Mouse (Mus musculus) C3H10T1/2 (cell line): ENCODE data around the gene Rpp40. TPM values are rescaled to one million over a fixed set of nuclear protein-coding genes. Genes with fewer than 3 reads are reported as not detected.

Source experiments
- polyA plus RNA-seq, 2 experiments: library from polyadenylated mRNA; unstranded; fragments of >200 nt; fragmentation: generic; extraction: Trizol; gene quantifications; one replicate each; pipeline ENCODE4 v1.2.1; 2012; ENCODE audit warnings: missing spikeins in 2 of 2

The Rpp40 gene
- 10 to 100 TPM; 11.2 to 12.7 TPM for polyA plus RNA-seq

GRCm38 (mm10) chr13:35905879-35906481 lies at the start of gene Rpp40:
Rpp40 (minus strand) TSS chr13:35906359.

Other genes starting within 250 kb of the Rpp40 start
- 1 to 10 TPM in 1 of 2 experiments, under 1 TPM in 1; 0.60 to 3.5 TPM for gene Cdyl, start 246.5 kb downstream of the Rpp40 start, polyA plus RNA-seq
- under 1 TPM in 1 of 2 experiments, not detected in 1; 0.01 TPM for gene Ppp1r3g, start 52.5 kb upstream of the Rpp40 start, polyA plus RNA-seq
- 10 to 100 TPM; 38.0 to 48.2 TPM for gene Fars2, start 211.1 kb upstream of the Rpp40 start, polyA plus RNA-seq
- 10 to 100 TPM in 1 of 2 experiments, 1 to 10 TPM in 1; 5.2 to 10.0 TPM for gene Lyrm4, start 211.2 kb upstream of the Rpp40 start, polyA plus RNA-seq